Comparison of ENCODE assay signal across 8 mouse cellular contexts in genomic region chr7:141413809-141414584, GRCm38 (mm10). TPM values are rescaled to one million over a fixed set of nuclear protein-coding genes. Genes with fewer than 3 reads are reported as not detected.
DNase-seq lines count a peak whose midpoint lies in the region; ATAC-seq lines count a peak whose summit lies in the region.

Gene Gatd1, minus strand, starts transcription at chr7:141414136.

- peak; percentile 88 for ATAC-seq in common myeloid progenitor, adult 5-6 weeks (replicated peaks; ENCODE audit: low read depth, poor library complexity, severe bottlenecking)

- no peaks in the 10 kb centered on the region for H3K9me3 ChIP-seq in megakaryocyte, embryonic 14.5 days

- peaks cover 33% of the 10 kb centered on the region for H3K36me3 ChIP-seq in megakaryocyte, embryonic 14.5 days (replicated peaks; ENCODE audit: low read length)

- peak within 1 kb of the TSS; percentile 97 for H3K4me3 ChIP-seq in megakaryocyte, embryonic 14.5 days (replicated peaks)

- H3K4me1 ChIP-seq in megakaryocyte, embryonic 14.5 days, result peaks cover 65% of the 10 kb centered on the region

- H3K27me3 ChIP-seq in megakaryocyte, embryonic 14.5 days (replicated peaks), result no peaks in the 10 kb centered on the region

- DNase-seq in ZHBTc4 (ENCODE audit: low read depth, low spot score), result peak; percentile 99
- DNase-seq in gastrocnemius, adult 8-10 months (ENCODE audit: low spot score in 2 of 2), result peak; percentile 95 to 99
- peak; percentile 98 for DNase-seq in hindlimb bud, embryonic 11.5 days (ENCODE audit: extremely low spot score, low read depth, low spot score)
- DNase-seq in left cerebral cortex, adult 8-10 months (ENCODE audit: low spot score in 2 of 2), result peak; percentile 92 to 97
- DNase-seq in right cerebral cortex, postnatal 10 days (ENCODE audit: low spot score in 2 of 2), result peak; percentile 99 to 100
- DNase-seq in urinary bladder, postnatal 25 days (ENCODE audit: low spot score), result peak; percentile 100

RNA-seq across cellular contexts. Expression of gene Gatd1, which starts in this region (rescaled TPM):
- total RNA-seq in common myeloid progenitor, adult 5-6 weeks (2017), result 11.4 and 12.7 TPM in 2 replicates
- 1 to 10 TPM; 6.5 to 9.8 (median 7.8) TPM for total RNA-seq in gastrocnemius, adult 8-10 months (2022)
- total RNA-seq in left cerebral cortex, adult 8-10 months (2022), result 10 to 100 TPM; 40.6 to 48.1 (median 44.6) TPM
- polyA plus RNA-seq in megakaryocyte, embryonic 14.5 days (2012; ENCODE audit: insufficient read depth, low replicate concordance), result 11.1 TPM in 1 of 2 replicates, not detected in the other

Comparison
In these comparisons a context has a peak if more than half of its experiments do, and no peak if none do; other contexts are left out.
1. Peak in every context shown above with its lines: DNase-seq, ATAC-seq and H3K4me3 ChIP-seq.